Mouse (Mus musculus): Measurements from ENCODE around the gene Ccdc65. TPM values are rescaled to one million over a fixed set of nuclear protein-coding genes. Genes with fewer than 3 reads are reported as not detected.

The Ccdc65 gene
- total and polyA plus RNA-seq, 3 experiments = 0.13 TPM; not detected in 2

- no peak overlapping the region for H3K27ac ChIP-seq (ENCODE audit: control insufficient read depth, low read depth, low read length)
- DNase-seq (ENCODE audit: low read depth, low spot score) = no peak
- H3K36me3 ChIP-seq (ENCODE audit: control insufficient read depth in 1 of 2, insufficient read depth in 2 of 2, low read length in 2 of 2) = no peaks in the 10 kb centered on the region; a peak in 1 of 4 replicates
- peaks cover 5% of the 10 kb centered on the region for H3K79me2 ChIP-seq (ENCODE audit: control insufficient read depth, insufficient read depth, low read length, poor library complexity)
- peaks cover 0 to 9% of the 10 kb centered on the region in 2 experiments; a peak in 1 of 4 replicates for H3K4me1 ChIP-seq (ENCODE audit: control insufficient read depth in 1 of 2, insufficient read depth in 2 of 2, low read length in 2 of 2)
- H3K9ac ChIP-seq (ENCODE audit: control insufficient read depth, low read depth, low read length, poor library complexity, severe bottlenecking) = no peak overlapping the region
- no peak overlapping the region for H3K4me3 ChIP-seq (ENCODE audit: control insufficient read depth in 1 of 2, insufficient read depth in 1 of 2, low read depth in 2 of 2, low read length in 2 of 2)
- no peaks in the 10 kb centered on the region; a peak in 1 of 4 replicates for H3K27me3 ChIP-seq (ENCODE audit: control insufficient read depth in 1 of 2, insufficient read depth in 2 of 2, low read length in 2 of 2)
- TF ChIP-seq TCF12 (IDR thresholded peaks at IDR 0.05; ENCODE audit: low read depth, low read length) = no peak
- no peak for TF ChIP-seq POLR2AphosphoS2 (IDR thresholded peaks at IDR 0.05; ENCODE audit: low read length)
- TF ChIP-seq ELF1 (IDR thresholded peaks at IDR 0.05; ENCODE audit: low read depth, low read length) = no peak
- TF ChIP-seq EP300 (IDR thresholded peaks at IDR 0.05; ENCODE audit: low read depth in 1 of 2, low read length in 2 of 2) = no peak
- no peak for TF ChIP-seq MYB (IDR thresholded peaks at IDR 0.05; ENCODE audit: low read depth, low read length)
- TF ChIP-seq GATA1 (IDR thresholded peaks at IDR 0.05; ENCODE audit: low read depth, low read length) = no peak
- TF ChIP-seq E2F4 (IDR thresholded peaks at IDR 0.05; ENCODE audit: borderline replicate concordance, low read depth, low read length) = no peak
- TF ChIP-seq ZNF384 (IDR thresholded peaks at IDR 0.05; ENCODE audit: low read depth, low read length) = no peak
- TF ChIP-seq USF2 (IDR thresholded peaks at IDR 0.05; ENCODE audit: borderline replicate concordance in 1 of 2, insufficient read depth in 1 of 2, low read depth in 1 of 2, low read length in 2 of 2) = no peak
- TF ChIP-seq SIN3A (IDR thresholded peaks at IDR 0.05; ENCODE audit: low read length) = no peak
- no peak for TF ChIP-seq MAFK (IDR thresholded peaks at IDR 0.05; ENCODE audit: borderline replicate concordance, low read depth, low read length)
- TF ChIP-seq UBTF (IDR thresholded peaks at IDR 0.05; ENCODE audit: borderline replicate concordance, insufficient read depth, low read depth, low read length) = no peak
- TF ChIP-seq CHD2 (IDR thresholded peaks at IDR 0.05; ENCODE audit: low read length) = no peak
- TF ChIP-seq SMC3 (IDR thresholded peaks at IDR 0.05; ENCODE audit: low read depth, low read length) = no peak
- no peak for TF ChIP-seq POLR2AphosphoS5 (IDR thresholded peaks at IDR 0.05; ENCODE audit: borderline replicate concordance, low read depth, low read length)
- TF ChIP-seq ZMIZ1 (IDR thresholded peaks at IDR 0.05; ENCODE audit: low read depth, low read length) = no peak
- TF ChIP-seq ZC3H11A (IDR thresholded peaks at IDR 0.05; ENCODE audit: low read depth, low read length) = no peak
- H3K9me3 ChIP-seq (replicated peaks; ENCODE audit: insufficient read depth, low read length) = no peaks in the 10 kb centered on the region
These were observed 14.2 kb downstream of the Ccdc65 start for GRCm38 (mm10) chr15:98722191-98722590.

GRCm38 (mm10) chr15:98722854-98723253 lies 14.8 kb downstream of the Ccdc65 start:
- Histone ChIP-seq H3K36me3 (ENCODE audit: control insufficient read depth in 1 of 2, insufficient read depth in 2 of 2, low read length in 2 of 2) (no peaks in the 10 kb centered on the region; a peak in 1 of 4 replicates), H3K4me1 (ENCODE audit: control insufficient read depth in 1 of 2, insufficient read depth in 2 of 2, low read length in 2 of 2) (peaks cover 0 to 9% of the 10 kb centered on the region in 2 experiments; a peak in 1 of 4 replicates), H3K27me3 (ENCODE audit: control insufficient read depth in 1 of 2, insufficient read depth in 2 of 2, low read length in 2 of 2) (no peaks in the 10 kb centered on the region), H3K27ac (ENCODE audit: control insufficient read depth, low read depth, low read length) (no peak overlapping the region), H3K9ac (ENCODE audit: control insufficient read depth, low read depth, low read length, poor library complexity, severe bottlenecking) (no peak overlapping the region), H3K79me2 (ENCODE audit: control insufficient read depth, insufficient read depth, low read length, poor library complexity) (peaks cover 11% of the 10 kb centered on the region), H3K4me3 (ENCODE audit: control insufficient read depth in 1 of 2, insufficient read depth in 1 of 2, low read depth in 2 of 2, low read length in 2 of 2) (no peak overlapping the region), H3K9me3 (replicated peaks; ENCODE audit: insufficient read depth, low read length) (no peaks in the 10 kb centered on the region)
- no peak for DNase-seq (ENCODE audit: low read depth, low spot score)
- TF ChIP-seq BHLHE40 (IDR thresholded peaks at IDR 0.05; ENCODE audit: borderline replicate concordance, low read depth, low read length) (no peak), KAT2A (conservative IDR thresholded peaks at IDR 0.05; ENCODE audit: low read depth, low read length) (no peak), GATA1 (IDR thresholded peaks at IDR 0.05; ENCODE audit: low read depth, low read length) (no peak), NRF1 (IDR thresholded peaks at IDR 0.05; ENCODE audit: insufficient read depth, low read depth, low read length, poor library complexity, severe bottlenecking) (no peak), MEF2A (IDR thresholded peaks at IDR 0.05; ENCODE audit: extremely low read depth, insufficient replicate concordance, low read depth, low read length, poor library complexity, severe bottlenecking) (no peak), MYC (IDR thresholded peaks at IDR 0.05; ENCODE audit: low read depth, low read length) (no peak), TCF12 (IDR thresholded peaks at IDR 0.05; ENCODE audit: low read depth, low read length) (no peak), EP300 (IDR thresholded peaks at IDR 0.05; ENCODE audit: low read depth in 1 of 2, low read length in 2 of 2) (no peak), POLR2AphosphoS5 (IDR thresholded peaks at IDR 0.05; ENCODE audit: borderline replicate concordance, low read depth, low read length) (no peak), USF1 (IDR thresholded peaks at IDR 0.05; ENCODE audit: low read depth, low read length) (no peak), TAL1 (IDR thresholded peaks at IDR 0.05; ENCODE audit: low read length) (no peak), TBP (IDR thresholded peaks at IDR 0.05; ENCODE audit: low read depth, low read length) (no peak), RCOR1 (IDR thresholded peaks at IDR 0.05; ENCODE audit: low read depth, low read length) (no peak), ELF1 (IDR thresholded peaks at IDR 0.05; ENCODE audit: low read depth, low read length) (no peak), MAX (IDR thresholded peaks at IDR 0.05; ENCODE audit: low read length) (no peak), GABPA (IDR thresholded peaks at IDR 0.05; ENCODE audit: low read depth, low read length) (no peak), HCFC1 (IDR thresholded peaks at IDR 0.05; ENCODE audit: low read depth, low read length) (no peak), MXI1 (IDR thresholded peaks at IDR 0.05; ENCODE audit: low read depth, low read length) (no peak), CTCF (IDR thresholded peaks at IDR 0.05 in 2 of 3, conservative IDR thresholded peaks at IDR 0.05 in 1 of 3; ENCODE audit: control insufficient read depth in 1 of 3, insufficient read depth in 1 of 3, low read depth in 2 of 3, low read length in 3 of 3, poor library complexity in 1 of 3, severe bottlenecking in 1 of 3) (no peak)
